Mouse (Mus musculus) MEL-GATA-1-ER (cell line): ENCODE results near the gene Rapgef1.
"Not testable (repeated sequence)": the region's sequence is repeated elsewhere in the genome, so short reads cannot be mapped to it uniquely, and the experiment has no call there.

Experiments used
- DNase-seq: peaks from one replicate; pipeline ENCODE4 v3.0.0-alpha.2; 2012; ENCODE audit warnings: low read depth; ENCODE audit errors: extremely low read depth

Rapgef1 gene

GRCm38 (mm10) chr2:29623247-29624090, 3.9 kb downstream of the Rapgef1 start:
- DNase-seq: no peak

GRCm38 (mm10) chr2:29624091-29624608, 4.6 kb downstream of the Rapgef1 start:
- peak; percentile 65 for DNase-seq

GRCm38 (mm10) chr2:29624739-29625138, 5.2 kb downstream of the Rapgef1 start:
- no peak for DNase-seq

GRCm38 (mm10) chr2:29625573-29626200, 6.2 kb downstream of the Rapgef1 start:
- no peak for DNase-seq

- DNase-seq: no peak
Observed at GRCm38 (mm10) chr2:29627337-29627736, 7.8 kb downstream of the Rapgef1 start.

GRCm38 (mm10) chr2:29628186-29628585, 8.7 kb downstream of the Rapgef1 start:
- DNase-seq: no peak

GRCm38 (mm10) chr2:29628763-29629181, 9.3 kb downstream of the Rapgef1 start:
- no peak for DNase-seq

- DNase-seq: no peak
Observed at GRCm38 (mm10) chr2:29629311-29629710, 9.8 kb downstream of the Rapgef1 start.

- no peak for DNase-seq
Observed at GRCm38 (mm10) chr2:29630141-29630771, 10.7 kb downstream of the Rapgef1 start.

GRCm38 (mm10) chr2:29631020-29631419, 11.5 kb downstream of the Rapgef1 start:
- no peak for DNase-seq

GRCm38 (mm10) chr2:29631564-29632167, 12.1 kb downstream of the Rapgef1 start:
- not testable (repeated sequence) for DNase-seq

GRCm38 (mm10) chr2:29632168-29632662, 12.7 kb downstream of the Rapgef1 start:
- peak; percentile 99 for DNase-seq

- peak; percentile 72 for DNase-seq
Observed at GRCm38 (mm10) chr2:29633101-29633554, 13.6 kb downstream of the Rapgef1 start.

GRCm38 (mm10) chr2:29633782-29634181, 14.3 kb downstream of the Rapgef1 start:
- no peak for DNase-seq

GRCm38 (mm10) chr2:29634541-29634940, 15.0 kb downstream of the Rapgef1 start:
- DNase-seq: no peak

- DNase-seq: no peak
Observed at GRCm38 (mm10) chr2:29635966-29636507, 16.5 kb downstream of the Rapgef1 start.

GRCm38 (mm10) chr2:29637528-29637927, 18.0 kb downstream of the Rapgef1 start:
- no peak for DNase-seq

GRCm38 (mm10) chr2:29639377-29639776, 19.9 kb downstream of the Rapgef1 start:
- DNase-seq: no peak

GRCm38 (mm10) chr2:29639953-29640743, 20.6 kb downstream of the Rapgef1 start:
- DNase-seq: peak; percentile 81

- no peak for DNase-seq
Observed at GRCm38 (mm10) chr2:29641707-29642106, 22.2 kb downstream of the Rapgef1 start.
